Mouse (Mus musculus): ENCODE data around the gene Sash1.
A peak's percentile ranks its signal among the peaks of the same experiment; 100 is the strongest.

The Sash1 gene

DNA sequence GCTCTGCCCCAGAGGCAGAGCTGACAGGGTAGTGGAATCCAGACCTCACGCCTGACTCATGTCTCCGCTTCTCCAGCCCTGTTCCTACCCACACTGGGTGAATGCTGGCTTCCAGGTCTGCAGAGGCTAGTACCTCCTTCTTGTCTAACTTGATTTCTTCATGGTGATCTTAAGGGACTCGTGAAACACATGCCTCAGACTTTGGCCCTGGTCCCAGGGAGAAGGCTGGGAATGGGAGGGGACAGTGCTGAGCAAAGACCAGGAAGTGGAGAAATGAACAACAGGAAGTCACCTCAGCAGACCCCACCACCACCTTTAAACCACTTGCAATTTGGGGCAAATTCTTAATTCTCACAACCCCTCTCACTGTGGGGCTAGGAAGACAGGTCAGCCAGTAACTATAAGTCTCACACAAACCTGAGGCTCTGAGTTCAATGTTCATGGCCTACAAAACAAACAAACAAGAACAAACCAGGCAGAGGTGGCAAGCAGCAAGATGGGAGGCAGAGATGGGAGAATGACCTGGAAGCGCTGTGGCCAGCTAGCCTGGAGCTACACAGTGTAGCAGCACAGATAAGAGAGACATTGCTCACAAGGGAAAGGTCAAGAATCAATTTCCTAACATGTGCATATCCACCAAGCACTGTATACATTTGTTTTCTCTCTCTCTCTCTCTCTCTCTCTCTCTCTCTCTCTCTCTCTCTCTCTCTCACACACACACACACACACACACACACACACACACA, 113.2 kb downstream of the Sash1 start:
- Histone ChIP-seq H3K36me3 (ENCODE audit: control insufficient read depth, insufficient read depth, low read length, poor library complexity, severe bottlenecking) (no peaks in the 10 kb centered on the region), H3K27me3 (ENCODE audit: control insufficient read depth, insufficient read depth, low read length, poor library complexity, severe bottlenecking) (no peaks in the 10 kb centered on the region)
- no peak for DNase-seq (ENCODE audit: low read depth, low spot score)

GRCm38 (mm10) chr10:8770931-8771653, 114.8 kb downstream of the Sash1 start:
- DNase-seq (ENCODE audit: low read depth, low spot score) = no peak
- Histone ChIP-seq H3K36me3 (ENCODE audit: control insufficient read depth, insufficient read depth, low read length, poor library complexity, severe bottlenecking) (no peaks in the 10 kb centered on the region), H3K27me3 (ENCODE audit: control insufficient read depth, insufficient read depth, low read length, poor library complexity, severe bottlenecking) (no peaks in the 10 kb centered on the region)

- no peak for DNase-seq (ENCODE audit: low read depth, low spot score)
- no peaks in the 10 kb centered on the region for H3K36me3 ChIP-seq (ENCODE audit: control insufficient read depth, insufficient read depth, low read length, poor library complexity, severe bottlenecking)
- H3K27me3 ChIP-seq (ENCODE audit: control insufficient read depth, insufficient read depth, low read length, poor library complexity, severe bottlenecking) = no peaks in the 10 kb centered on the region
Measured at GRCm38 (mm10) chr10:8768654-8769053, 117.2 kb downstream of the Sash1 start.

GRCm38 (mm10) chr10:8767381-8767780, 118.5 kb downstream of the Sash1 start:
- Histone ChIP-seq H3K27me3 (ENCODE audit: control insufficient read depth, insufficient read depth, low read length, poor library complexity, severe bottlenecking) (no peaks in the 10 kb centered on the region), H3K36me3 (ENCODE audit: control insufficient read depth, insufficient read depth, low read length, poor library complexity, severe bottlenecking) (no peaks in the 10 kb centered on the region)
- no peak for DNase-seq (ENCODE audit: low read depth, low spot score)

DNA sequence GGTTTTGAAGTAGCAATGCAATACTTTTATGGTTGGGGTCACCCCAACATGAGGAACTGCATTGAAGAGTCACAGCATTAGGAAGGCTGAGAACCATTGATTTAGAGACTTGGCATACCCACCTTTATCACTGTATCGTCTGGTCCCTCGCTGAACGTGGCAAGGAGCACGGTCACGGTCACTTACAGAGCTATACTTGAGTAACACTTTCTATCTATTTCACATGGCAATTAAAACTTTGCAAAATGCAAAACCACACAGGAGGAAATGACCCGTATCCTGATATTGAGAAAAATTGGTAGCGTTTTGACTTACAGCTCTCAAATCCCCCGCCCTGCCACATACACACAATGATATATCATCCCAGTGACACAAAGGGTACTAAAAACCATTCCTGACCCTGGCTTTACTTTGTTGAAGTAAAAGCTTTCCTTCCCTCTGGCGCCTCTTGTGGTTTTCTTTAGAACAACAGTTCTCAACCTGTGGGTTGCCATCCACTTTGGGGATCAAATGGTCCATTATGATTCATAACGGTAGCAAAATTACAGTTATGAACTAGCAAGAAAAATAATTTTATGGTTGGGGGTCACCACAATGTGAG, 119.8 kb downstream of the Sash1 start:
- peak; percentile 34 for DNase-seq (ENCODE audit: low read depth, low spot score)
- H3K27me3 ChIP-seq (ENCODE audit: control insufficient read depth, insufficient read depth, low read length, poor library complexity, severe bottlenecking) = no peaks in the 10 kb centered on the region

GRCm38 (mm10) chr10:8762771-8763170, 123.1 kb downstream of the Sash1 start:
- H3K27me3 ChIP-seq (ENCODE audit: control insufficient read depth, insufficient read depth, low read length, poor library complexity, severe bottlenecking) = no peaks in the 10 kb centered on the region
- DNase-seq (ENCODE audit: low read depth, low spot score) = no peak
- no peaks in the 10 kb centered on the region for H3K36me3 ChIP-seq (ENCODE audit: control insufficient read depth, insufficient read depth, low read length, poor library complexity, severe bottlenecking)

More for the DNA sequence above, 119.8 kb downstream of the Sash1 start:
- no peaks in the 10 kb centered on the region for H3K36me3 ChIP-seq (ENCODE audit: control insufficient read depth, insufficient read depth, low read length, poor library complexity, severe bottlenecking)

- H3K36me3 ChIP-seq (ENCODE audit: control insufficient read depth, insufficient read depth, low read length, poor library complexity, severe bottlenecking) = no peaks in the 10 kb centered on the region
- no peaks in the 10 kb centered on the region for H3K27me3 ChIP-seq (ENCODE audit: control insufficient read depth, insufficient read depth, low read length, poor library complexity, severe bottlenecking)
- no peak for DNase-seq (ENCODE audit: low read depth, low spot score)
Measured at GRCm38 (mm10) chr10:8762209-8762701, 123.6 kb downstream of the Sash1 start.

DNA sequence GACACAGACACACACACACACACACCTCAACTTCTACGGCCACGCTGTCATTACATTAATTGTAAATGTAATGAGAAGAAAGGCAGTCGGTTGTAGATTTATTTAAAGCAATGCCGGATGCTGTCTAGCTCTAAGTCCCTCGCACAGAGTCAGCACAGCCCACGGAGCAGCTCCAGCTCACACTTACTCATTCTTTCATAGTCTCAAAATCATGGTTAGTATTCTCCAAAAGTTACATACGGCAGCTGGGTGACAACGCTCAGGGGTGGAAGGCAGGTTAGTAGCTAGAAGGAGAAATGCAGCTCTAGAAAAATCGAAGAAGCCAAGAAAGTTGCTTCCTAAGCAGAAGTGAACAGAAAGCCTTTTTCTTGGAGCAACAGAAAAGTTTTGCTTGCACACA, 124.2 kb downstream of the Sash1 start:
- H3K36me3 ChIP-seq (ENCODE audit: control insufficient read depth, insufficient read depth, low read length, poor library complexity, severe bottlenecking) = no peaks in the 10 kb centered on the region
- no peaks in the 10 kb centered on the region for H3K27me3 ChIP-seq (ENCODE audit: control insufficient read depth, insufficient read depth, low read length, poor library complexity, severe bottlenecking)
- no peak for DNase-seq (ENCODE audit: low read depth, low spot score)

GRCm38 (mm10) chr10:8760598-8760997, 125.3 kb downstream of the Sash1 start:
- no peak for DNase-seq (ENCODE audit: low read depth, low spot score)
- no peaks in the 10 kb centered on the region for H3K27me3 ChIP-seq (ENCODE audit: control insufficient read depth, insufficient read depth, low read length, poor library complexity, severe bottlenecking)
- H3K36me3 ChIP-seq (ENCODE audit: control insufficient read depth, insufficient read depth, low read length, poor library complexity, severe bottlenecking) = no peaks in the 10 kb centered on the region

DNA sequence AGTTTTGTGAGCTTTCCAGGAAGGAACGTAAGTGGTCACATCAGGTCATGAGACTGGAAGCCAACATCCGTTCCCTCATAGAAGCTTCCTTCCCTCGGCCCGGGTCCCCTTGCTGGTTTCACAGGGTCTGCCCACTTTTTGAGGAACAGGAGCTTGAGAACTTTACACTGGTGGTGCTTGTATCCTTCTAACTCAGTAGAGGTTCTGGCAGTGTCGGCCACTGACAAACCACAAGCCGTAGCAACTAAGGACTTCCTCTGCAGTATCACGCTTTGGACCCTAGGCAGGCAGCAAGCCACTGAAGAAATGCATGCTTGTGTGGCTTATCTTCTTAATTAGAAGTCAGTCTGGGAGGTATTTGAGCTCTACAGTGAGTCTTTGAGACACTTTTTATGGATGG, 126.6 kb downstream of the Sash1 start:
- Histone ChIP-seq H3K36me3 (ENCODE audit: control insufficient read depth, insufficient read depth, low read length, poor library complexity, severe bottlenecking) (no peaks in the 10 kb centered on the region), H3K27me3 (ENCODE audit: control insufficient read depth, insufficient read depth, low read length, poor library complexity, severe bottlenecking) (no peaks in the 10 kb centered on the region)
- peak; percentile 8 for DNase-seq (ENCODE audit: low read depth, low spot score)

GRCm38 (mm10) chr10:8757429-8757931, 128.4 kb downstream of the Sash1 start:
- H3K36me3 ChIP-seq (ENCODE audit: control insufficient read depth, insufficient read depth, low read length, poor library complexity, severe bottlenecking) = no peaks in the 10 kb centered on the region
- no peak for DNase-seq (ENCODE audit: low read depth, low spot score)
- H3K27me3 ChIP-seq (ENCODE audit: control insufficient read depth, insufficient read depth, low read length, poor library complexity, severe bottlenecking) = no peaks in the 10 kb centered on the region

DNA sequence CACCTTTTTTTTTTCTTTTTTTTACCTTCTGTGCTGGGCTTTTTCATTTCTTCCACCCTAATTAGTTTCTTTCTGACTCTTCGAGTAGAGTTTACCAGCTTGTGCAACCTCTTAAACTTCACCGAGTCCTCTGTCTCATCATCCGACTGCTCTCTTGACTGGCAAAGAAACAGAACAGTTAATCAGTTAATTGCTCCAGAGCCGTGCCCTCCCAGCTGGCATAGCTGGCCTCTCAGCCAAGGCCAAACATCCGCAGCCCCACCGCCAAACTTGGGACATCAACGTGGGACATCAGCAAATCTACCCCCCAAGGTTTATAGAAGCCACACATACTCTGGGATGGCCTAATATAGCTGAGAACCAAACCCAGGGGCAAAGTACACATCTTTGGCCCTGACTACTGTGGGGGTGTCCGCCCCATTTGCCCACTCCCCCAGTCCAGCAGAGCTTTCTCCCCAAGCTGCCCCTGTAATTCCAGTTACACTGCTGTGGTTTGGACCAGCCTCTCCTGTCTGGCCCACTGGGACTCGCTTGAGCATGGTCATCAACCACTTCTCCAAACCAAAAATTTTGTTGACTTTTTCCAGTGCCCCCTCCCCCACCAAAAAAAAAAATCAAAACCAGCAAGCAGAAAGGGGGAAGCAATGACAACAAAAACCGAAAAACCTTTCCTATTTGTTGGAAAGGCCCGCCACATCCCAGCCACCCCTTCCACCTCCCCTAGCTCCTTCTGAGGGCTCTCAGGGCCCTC, 129.1 kb downstream of the Sash1 start:
- DNase-seq (ENCODE audit: low read depth, low spot score) = no peak
- H3K27me3 ChIP-seq (ENCODE audit: control insufficient read depth, insufficient read depth, low read length, poor library complexity, severe bottlenecking) = no peaks in the 10 kb centered on the region
- no peaks in the 10 kb centered on the region for H3K36me3 ChIP-seq (ENCODE audit: control insufficient read depth, insufficient read depth, low read length, poor library complexity, severe bottlenecking)

DNA sequence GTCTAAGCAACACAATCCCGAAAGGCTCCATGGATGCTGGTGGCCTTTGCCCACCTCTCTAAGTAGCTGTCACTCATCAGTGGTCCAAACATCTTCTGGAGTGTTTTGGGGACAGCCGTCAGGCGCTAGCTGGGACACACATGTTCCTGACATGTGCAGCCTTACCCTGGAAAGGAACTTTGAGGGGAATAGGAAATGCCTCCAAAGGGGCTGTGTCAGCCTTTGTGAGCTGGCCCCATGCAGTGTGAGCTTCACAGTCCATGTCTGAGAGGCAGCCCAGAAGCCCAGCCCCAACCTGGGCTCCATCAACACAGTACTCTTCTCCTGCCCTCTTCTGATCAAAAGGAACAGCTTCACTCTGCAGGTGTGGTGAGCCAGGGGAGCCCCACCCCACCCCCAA, 132.5 kb downstream of the Sash1 start:
- Histone ChIP-seq H3K27me3 (ENCODE audit: control insufficient read depth, insufficient read depth, low read length, poor library complexity, severe bottlenecking) (no peaks in the 10 kb centered on the region), H3K36me3 (ENCODE audit: control insufficient read depth, insufficient read depth, low read length, poor library complexity, severe bottlenecking) (no peaks in the 10 kb centered on the region)
- no peak for DNase-seq (ENCODE audit: low read depth, low spot score)

- no peaks in the 10 kb centered on the region for H3K27me3 ChIP-seq (ENCODE audit: control insufficient read depth, insufficient read depth, low read length, poor library complexity, severe bottlenecking)
- no peak for DNase-seq (ENCODE audit: low read depth, low spot score)
- H3K36me3 ChIP-seq (ENCODE audit: control insufficient read depth, insufficient read depth, low read length, poor library complexity, severe bottlenecking) = no peaks in the 10 kb centered on the region
Measured at GRCm38 (mm10) chr10:8752436-8752835, 133.4 kb downstream of the Sash1 start.

All from splenic B cell, adult 2 months (primary cell).